Mouse (Mus musculus) midbrain, embryonic 11.5 days (tissue): ENCODE data around the gene Cdk1. TPM values are rescaled to one million over a fixed set of nuclear protein-coding genes. Genes with fewer than 3 reads are reported as not detected.

ENCODE experiments used
- ATAC-seq: fragments of 200-750 bp; cut with Nextera tagmentation; 2 replicates; pipeline ENCODE4 v1.8.0; 2017; ENCODE audit warnings: moderate TSS enrichment, moderate library complexity; ENCODE audit not compliant: low FRiP score
- DNase-seq: peaks from one replicate; pipeline ENCODE4 v3.0.0; 2015; ENCODE audit warnings: low spot score; ENCODE audit errors: missing footprints
- H3K27ac ChIP-seq: fragments of 300-500 bp; sonication (generic); 2 replicates; pipeline ENCODE4 v1.5.1; 2014; ENCODE audit warnings: low read depth, low read length
- H3K27me3 ChIP-seq: fragments of 300-500 bp; sonication (generic); 2 replicates; pipeline ENCODE4 v1.6.1; 2014; ENCODE audit warnings: mild to moderate bottlenecking, low read length, moderate library complexity, mixed read lengths; ENCODE audit not compliant: control insufficient read depth, insufficient read depth
- H3K36me3 ChIP-seq: fragments of 300-500 bp; sonication (generic); 2 replicates; pipeline ENCODE4 v1.6.1; 2014; ENCODE audit warnings: mild to moderate bottlenecking, low read length, moderate library complexity, mixed read lengths; ENCODE audit not compliant: control insufficient read depth, insufficient read depth
- H3K4me1 ChIP-seq: fragments of 300-500 bp; sonication (generic); 2 replicates; pipeline ENCODE4 v1.6.1; 2014; ENCODE audit warnings: low read length; ENCODE audit not compliant: control insufficient read depth, insufficient read depth
- H3K4me2 ChIP-seq: fragments of 300-500 bp; sonication (generic); 2 replicates; pipeline ENCODE4 v1.6.1; 2014; ENCODE audit warnings: mild to moderate bottlenecking, moderate library complexity
- H3K4me3 ChIP-seq: fragments of 300-500 bp; sonication (generic); 2 replicates; pipeline ENCODE4 v1.5.1; 2014; ENCODE audit warnings: low read depth, low read length
- H3K9ac ChIP-seq: fragments of 300-500 bp; sonication (generic); 2 replicates; pipeline ENCODE4 v1.6.1; 2014; ENCODE audit warnings: low read length
- H3K9me3 ChIP-seq: fragments of 300-500 bp; sonication (generic); 2 replicates; pipeline ENCODE4 v1.6.1; 2016; ENCODE audit warnings: low read length; ENCODE audit not compliant: control insufficient read depth
- WGBS: fragments of 180-500 bp; shearing (Covaris S2); extraction: QIAGEN DNeasy Blood & Tissue Kit; methylation state at CpG from one replicate; pipeline ENCODE4 v1.1.7; 2014; 5-methylcytosine and 5-hydroxymethylcytosine counted together
- polyA plus RNA-seq: library from polyadenylated mRNA; unstranded; fragments of >200 nt; fragmentation: Nextera tagmentation; extraction: Ambion mirVana; gene quantifications from 2 replicates; pipeline ENCODE4 v1.2.1, GENCODE M21; 2014

Cdk1 gene
- polyA plus RNA-seq, 1 experiment from 2014 or later, result 424 TPM

GRCm38 (mm10) chr10:69335195-69335536 lies 17.6 kb downstream of the Cdk1 start:
- ATAC-seq, result no peak
- H3K4me2 ChIP-seq, result no peak overlapping the region
- H3K4me1 ChIP-seq, result no peaks in the 10 kb centered on the region
- no peaks in the 10 kb centered on the region for H3K9me3 ChIP-seq
- no peak overlapping the region for H3K27ac ChIP-seq
- DNase-seq, result no peak
- H3K4me3 ChIP-seq, result no peak overlapping the region
- no peaks in the 10 kb centered on the region for H3K27me3 ChIP-seq
- H3K36me3 ChIP-seq, result peaks cover 25% of the 10 kb centered on the region
- no peak overlapping the region for H3K9ac ChIP-seq
- 73% methylated on average over 7 of the region's 7 CpGs for WGBS

GRCm38 (mm10) chr10:69334271-69335194 lies 18.2 kb downstream of the Cdk1 start:
- no peak overlapping the region for H3K9ac ChIP-seq
- H3K36me3 ChIP-seq, result peaks cover 24% of the 10 kb centered on the region
- H3K27me3 ChIP-seq, result no peaks in the 10 kb centered on the region
- 84% methylated on average over 16 of the region's 16 CpGs for WGBS
- H3K4me2 ChIP-seq, result no peak overlapping the region
- no peak for ATAC-seq
- H3K9me3 ChIP-seq, result no peaks in the 10 kb centered on the region
- H3K27ac ChIP-seq, result no peak overlapping the region
- no peaks in the 10 kb centered on the region for H3K4me1 ChIP-seq
- no peak overlapping the region for H3K4me3 ChIP-seq
- DNase-seq, result peak; percentile 78

DNA sequence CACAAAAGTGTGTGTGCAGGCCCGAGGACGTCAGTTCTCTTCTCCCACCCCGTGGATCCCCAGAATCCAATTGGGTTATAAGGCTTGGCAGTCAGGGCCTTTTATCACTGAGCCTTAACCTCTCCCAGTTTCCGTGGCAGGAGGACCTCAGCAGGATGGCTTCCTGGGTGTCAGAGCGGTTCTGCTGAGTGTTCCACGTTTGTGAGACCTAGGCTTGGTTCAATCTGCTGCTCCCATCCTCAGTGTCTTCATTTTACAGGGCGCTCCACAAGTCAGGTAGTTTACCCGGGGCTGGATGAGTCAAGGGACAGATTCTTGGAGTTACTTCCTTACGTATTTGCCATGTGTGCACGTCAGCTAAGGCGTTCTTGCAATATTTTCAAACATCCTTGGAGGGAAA lies 19.5 kb downstream of the Cdk1 start:
- Histone ChIP-seq H3K4me1 (no peaks in the 10 kb centered on the region; the same call in 1 of the 2 replicates), H3K36me3 (peaks cover 17% of the 10 kb centered on the region), H3K9me3 (no peaks in the 10 kb centered on the region), H3K4me3 (no peak overlapping the region), H3K4me2 (no peak overlapping the region), H3K27me3 (no peaks in the 10 kb centered on the region), H3K27ac (no peak overlapping the region), H3K9ac (no peak overlapping the region)
- ATAC-seq (no peak), DNase-seq (peak; percentile 77)
- WGBS, result 91% methylated on average over 11 of the region's 11 CpGs

DNA sequence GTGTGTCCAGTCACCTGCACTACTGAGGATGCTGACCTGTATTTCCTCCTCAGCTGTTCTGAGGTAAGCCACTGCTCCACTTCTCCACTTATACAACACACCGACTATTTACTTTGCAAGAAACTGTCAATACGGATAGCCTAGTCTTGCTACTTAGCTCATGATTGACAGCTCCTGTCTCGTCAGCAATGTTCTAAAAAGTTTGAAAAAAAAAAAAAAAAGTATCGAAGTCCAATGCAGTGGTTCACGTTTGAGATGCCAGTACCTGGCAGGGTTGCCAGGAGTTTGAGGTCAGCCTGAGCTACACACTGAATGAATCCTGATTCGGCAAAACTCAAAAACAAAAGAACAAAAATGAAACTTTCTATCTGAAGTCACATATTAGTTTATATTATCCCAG lies 21.5 kb downstream of the Cdk1 start:
- H3K4me3 ChIP-seq, result no peak overlapping the region
- ATAC-seq (no peak), DNase-seq (no peak)
- peaks cover 3% of the 10 kb centered on the region; the same call in 1 of the 2 replicates for H3K36me3 ChIP-seq
- no peak overlapping the region for H3K9ac ChIP-seq
- H3K9me3 ChIP-seq, result no peaks in the 10 kb centered on the region
- H3K27me3 ChIP-seq, result no peaks in the 10 kb centered on the region
- no peak overlapping the region for H3K4me2 ChIP-seq
- no peaks in the 10 kb centered on the region; the same call in 1 of the 2 replicates for H3K4me1 ChIP-seq
- 92% methylated on average over 6 of the region's 6 CpGs for WGBS
- no peak overlapping the region for H3K27ac ChIP-seq

DNA sequence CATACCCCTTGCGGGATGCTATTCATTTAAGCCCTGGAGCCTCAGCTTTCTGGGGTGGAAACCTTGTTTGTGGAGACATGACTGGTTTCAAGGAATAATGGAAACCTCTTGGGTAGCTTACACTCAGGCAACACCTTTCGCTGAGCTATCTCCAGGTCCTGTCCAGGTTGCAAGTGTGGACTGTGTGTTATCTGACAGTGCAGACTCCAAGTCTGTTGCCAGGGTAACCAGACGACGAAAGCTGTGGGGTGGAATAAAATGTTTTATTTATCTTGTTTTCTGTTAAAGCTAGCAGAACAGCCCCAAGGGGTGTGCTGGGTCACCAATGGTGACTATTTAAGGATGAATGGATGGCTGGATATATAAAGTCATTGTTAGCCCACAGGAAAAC lies 24.1 kb downstream of the Cdk1 start:
- DNase-seq (no peak), ATAC-seq (no peak)
- H3K4me1 ChIP-seq, result no peaks in the 10 kb centered on the region; the same call in 1 of the 2 replicates
- H3K27me3 ChIP-seq, result no peaks in the 10 kb centered on the region
- no peaks in the 10 kb centered on the region for H3K9me3 ChIP-seq
- no peaks in the 10 kb centered on the region for H3K36me3 ChIP-seq
- no peak overlapping the region for H3K27ac ChIP-seq
- H3K4me2 ChIP-seq, result no peak overlapping the region
- 67% methylated on average over 4 of the region's 4 CpGs for WGBS
- no peak overlapping the region for H3K4me3 ChIP-seq
- H3K9ac ChIP-seq, result no peak overlapping the region

GRCm38 (mm10) chr10:69328029-69328655 lies 24.6 kb downstream of the Cdk1 start:
- H3K36me3 ChIP-seq, result no peaks in the 10 kb centered on the region

DNA sequence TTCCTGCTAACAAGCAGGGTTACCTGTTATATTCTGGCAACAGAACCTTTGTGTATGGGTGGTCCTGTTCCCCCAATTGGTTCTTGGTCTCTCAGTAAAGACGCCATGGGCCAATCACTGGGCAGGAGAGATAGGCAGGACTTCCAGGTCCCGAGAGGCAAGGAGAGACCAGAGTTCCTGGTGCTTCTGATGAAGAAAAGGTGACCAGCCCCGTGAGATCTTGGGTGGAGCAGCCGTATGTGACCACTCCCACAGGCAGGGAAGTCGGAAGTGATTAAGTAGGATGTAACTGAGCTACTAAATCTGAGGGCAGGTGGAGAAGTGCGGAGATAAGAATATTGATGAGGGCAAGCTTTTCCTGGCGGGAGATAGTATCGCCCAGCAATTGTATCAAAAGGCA lies 25.4 kb downstream of the Cdk1 start:
- no peaks in the 10 kb centered on the region for H3K36me3 ChIP-seq
- no peak overlapping the region for H3K27ac ChIP-seq
- 73% methylated on average over 8 of the region's 8 CpGs for WGBS
- H3K9me3 ChIP-seq, result no peaks in the 10 kb centered on the region
- ATAC-seq (no peak), DNase-seq (peak; percentile 70)
- no peak overlapping the region for H3K4me3 ChIP-seq
- H3K4me2 ChIP-seq, result no peak overlapping the region
- no peaks in the 10 kb centered on the region; the same call in 1 of the 2 replicates for H3K4me1 ChIP-seq
- no peaks in the 10 kb centered on the region for H3K27me3 ChIP-seq
- H3K9ac ChIP-seq, result no peak overlapping the region

More at GRCm38 (mm10) chr10:69328029-69328655, 24.6 kb downstream of the Cdk1 start:
- ATAC-seq (no peak), DNase-seq (no peak)
- Histone ChIP-seq H3K9ac (no peak overlapping the region), H3K9me3 (no peaks in the 10 kb centered on the region), H3K4me1 (no peaks in the 10 kb centered on the region; the same call in 1 of the 2 replicates), H3K4me2 (no peak overlapping the region), H3K27ac (no peak overlapping the region), H3K4me3 (no peak overlapping the region), H3K27me3 (no peaks in the 10 kb centered on the region)
- 90% methylated on average over 12 of the region's 12 CpGs for WGBS

- Histone ChIP-seq H3K27ac (no peak overlapping the region), H3K4me1 (no peaks in the 10 kb centered on the region; the same call in 1 of the 2 replicates), H3K4me3 (no peak overlapping the region), H3K27me3 (no peaks in the 10 kb centered on the region), H3K36me3 (no peaks in the 10 kb centered on the region), H3K4me2 (no peak overlapping the region), H3K9me3 (no peaks in the 10 kb centered on the region), H3K9ac (no peak overlapping the region)
- no peak for ATAC-seq
- WGBS, result 82% methylated on average over 3 of the region's 3 CpGs
- no peak for DNase-seq
These were observed 26.3 kb downstream of the Cdk1 start for GRCm38 (mm10) chr10:69326433-69326832.

- Histone ChIP-seq H3K4me1 (no peaks in the 10 kb centered on the region; the same call in 1 of the 2 replicates), H3K27me3 (no peaks in the 10 kb centered on the region), H3K9me3 (no peaks in the 10 kb centered on the region), H3K9ac (no peak overlapping the region), H3K4me3 (no peak overlapping the region), H3K27ac (no peak overlapping the region), H3K4me2 (no peak overlapping the region), H3K36me3 (no peaks in the 10 kb centered on the region)
- WGBS, result 92% methylated on average over 7 of the region's 7 CpGs
- DNase-seq (peak; percentile 64), ATAC-seq (no peak)
These were observed 27.9 kb downstream of the Cdk1 start for GRCm38 (mm10) chr10:69324816-69325215.
